Mouse (Mus musculus) testis, postnatal 14 days (tissue): ENCODE data around the gene 1700012B07Rik.

Experiments
- DNase-seq: peaks from one replicate; pipeline ENCODE4 v3.0.0; 2021; ENCODE audit warnings: low spot score

Gene 1700012B07Rik

GRCm38 (mm10) chr11:109827946-109828345 is at the start of gene 1700012B07Rik:
Gene 1700012B07Rik, minus strand, starts transcription at chr11:109828046.
- DNase-seq = no peak

GRCm38 (mm10) chr11:109876767-109877166 is 48.9 kb upstream of the 1700012B07Rik start:
- no peak for DNase-seq

DNA sequence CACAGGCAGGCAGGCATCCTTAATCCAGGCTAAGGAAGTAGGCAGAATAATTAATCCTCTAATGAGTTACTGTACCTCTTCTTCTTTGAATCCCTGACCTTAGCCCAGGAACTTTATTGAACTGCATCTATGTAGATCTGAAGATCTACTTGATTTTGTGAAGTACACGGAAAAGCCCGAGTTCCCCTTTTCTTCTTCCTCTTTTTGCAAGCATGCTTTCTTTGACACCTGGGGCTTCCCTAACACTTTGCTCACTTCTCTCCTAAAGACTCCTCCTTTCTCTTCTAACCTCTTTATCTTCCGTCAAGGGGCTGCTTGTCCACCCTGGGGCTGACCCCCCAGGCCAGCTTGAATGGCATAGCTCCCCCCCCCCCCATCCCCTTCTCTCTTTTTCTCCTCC is 48.0 kb upstream of the 1700012B07Rik start:
- no peak for DNase-seq

GRCm38 (mm10) chr11:109875525-109875802 is 47.6 kb upstream of the 1700012B07Rik start:
- DNase-seq = no peak

- no peak for DNase-seq
Measured at GRCm38 (mm10) chr11:109874651-109875524, 47.0 kb upstream of the 1700012B07Rik start.

- no peak for DNase-seq
Measured at GRCm38 (mm10) chr11:109873852-109874610, 46.2 kb upstream of the 1700012B07Rik start.

- no peak for DNase-seq
Measured at GRCm38 (mm10) chr11:109873161-109873775, 45.4 kb upstream of the 1700012B07Rik start.

- no peak for DNase-seq
Measured at GRCm38 (mm10) chr11:109872674-109873073, 44.8 kb upstream of the 1700012B07Rik start.

- no peak for DNase-seq
Measured at GRCm38 (mm10) chr11:109872056-109872455, 44.2 kb upstream of the 1700012B07Rik start.

- no peak for DNase-seq
Measured at GRCm38 (mm10) chr11:109867861-109868260, 40.0 kb upstream of the 1700012B07Rik start.

GRCm38 (mm10) chr11:109866537-109867160 is 38.8 kb upstream of the 1700012B07Rik start:
- DNase-seq = no peak

- no peak for DNase-seq
Measured at GRCm38 (mm10) chr11:109865526-109865925, 37.7 kb upstream of the 1700012B07Rik start.

GRCm38 (mm10) chr11:109863951-109864350 is 36.1 kb upstream of the 1700012B07Rik start:
- DNase-seq = no peak

DNA sequence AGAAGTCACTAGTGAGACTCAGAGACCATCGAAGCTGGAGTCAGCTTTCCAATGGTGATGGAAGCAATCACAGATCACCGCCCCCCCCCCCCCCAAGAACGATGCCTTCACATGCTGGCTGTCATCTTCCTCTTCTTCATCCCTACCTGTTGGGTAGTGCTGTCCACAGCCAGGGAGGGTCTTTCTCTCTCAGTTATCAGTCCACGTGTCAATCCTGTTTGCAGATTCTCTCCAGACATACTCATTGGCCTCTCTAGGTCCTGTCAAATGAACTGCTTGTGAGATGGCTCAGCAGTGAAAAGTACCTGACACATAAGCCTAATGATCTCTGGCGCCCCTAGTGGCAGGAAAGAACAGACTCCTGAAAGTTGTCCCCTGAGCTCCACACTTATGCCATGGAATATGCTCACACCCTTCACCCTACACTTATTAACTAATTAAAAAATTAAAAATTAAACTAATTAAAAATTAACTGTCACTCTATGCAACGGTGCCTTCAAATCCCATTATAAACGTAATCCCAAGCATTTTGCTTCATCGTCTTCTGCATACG is 35.4 kb upstream of the 1700012B07Rik start:
- peak; percentile 27 for DNase-seq

GRCm38 (mm10) chr11:109860508-109860907 is 32.7 kb upstream of the 1700012B07Rik start:
- DNase-seq = peak; percentile 73

DNA sequence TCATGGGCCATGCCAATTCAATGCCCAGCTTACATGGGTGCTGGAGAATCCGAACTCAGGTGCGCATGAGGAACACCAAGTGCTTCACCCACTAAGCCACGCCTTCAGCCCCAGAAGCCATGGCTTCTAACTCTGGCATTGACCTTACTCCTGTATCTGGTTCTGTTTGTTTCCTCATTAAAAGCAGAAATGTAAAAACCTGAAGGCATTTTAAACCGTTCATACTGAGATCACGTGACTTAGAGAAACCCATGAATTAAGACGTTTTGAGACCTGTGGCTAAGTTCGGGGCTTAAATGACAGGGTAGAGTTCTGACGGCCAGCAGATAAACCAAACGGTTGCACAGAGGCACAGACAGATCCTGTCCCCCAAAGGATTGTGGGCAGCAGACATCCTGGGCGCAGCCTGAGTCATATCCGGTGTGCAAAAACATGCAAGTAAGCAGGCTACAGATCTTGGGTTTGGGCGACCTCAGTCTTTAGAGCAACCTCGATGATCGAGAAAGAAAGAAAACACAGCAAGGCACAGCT is 32.2 kb upstream of the 1700012B07Rik start:
- DNase-seq = no peak

DNA sequence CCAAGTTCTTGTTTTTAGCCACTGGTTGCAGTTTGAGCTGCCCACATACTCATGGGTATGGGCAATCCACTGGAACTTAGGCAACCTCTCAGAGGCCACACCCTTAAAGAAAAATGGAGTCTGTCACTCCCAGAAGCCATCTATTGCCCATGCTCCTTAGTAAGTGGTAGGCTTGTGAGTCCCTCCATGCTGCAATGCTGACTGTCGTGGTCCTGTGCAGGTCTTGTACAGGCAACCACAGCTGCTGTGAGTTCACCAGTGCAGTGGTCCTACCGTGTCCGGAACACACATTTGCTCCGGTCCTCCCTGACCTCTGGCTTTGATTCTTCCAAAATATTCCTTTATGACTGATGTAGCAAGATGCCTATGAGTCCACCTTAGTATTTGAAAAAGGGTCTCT is 31.6 kb upstream of the 1700012B07Rik start:
- no peak for DNase-seq

DNA sequence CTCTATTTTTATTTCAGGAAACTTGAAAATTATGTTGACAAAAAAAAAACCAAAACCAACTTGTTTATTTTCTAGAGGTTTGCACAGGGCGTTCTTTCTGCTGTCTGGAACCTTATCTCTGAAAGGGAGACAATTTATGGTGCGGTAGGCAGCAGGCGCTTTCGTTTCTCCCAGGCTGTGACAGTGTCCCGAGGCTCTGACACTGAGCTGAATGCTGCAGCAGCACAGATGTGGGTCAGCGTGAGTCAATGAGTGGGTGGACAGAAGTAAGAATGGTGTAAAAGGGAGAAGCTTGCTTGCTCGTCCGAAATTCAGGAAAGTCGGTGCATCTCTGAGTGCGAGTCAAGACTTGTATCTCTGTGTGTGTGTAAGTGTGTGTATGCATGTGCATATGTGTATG is 29.2 kb upstream of the 1700012B07Rik start:
- DNase-seq = no peak

- DNase-seq = no peak
Measured at GRCm38 (mm10) chr11:109854056-109854455, 26.2 kb upstream of the 1700012B07Rik start.

DNA sequence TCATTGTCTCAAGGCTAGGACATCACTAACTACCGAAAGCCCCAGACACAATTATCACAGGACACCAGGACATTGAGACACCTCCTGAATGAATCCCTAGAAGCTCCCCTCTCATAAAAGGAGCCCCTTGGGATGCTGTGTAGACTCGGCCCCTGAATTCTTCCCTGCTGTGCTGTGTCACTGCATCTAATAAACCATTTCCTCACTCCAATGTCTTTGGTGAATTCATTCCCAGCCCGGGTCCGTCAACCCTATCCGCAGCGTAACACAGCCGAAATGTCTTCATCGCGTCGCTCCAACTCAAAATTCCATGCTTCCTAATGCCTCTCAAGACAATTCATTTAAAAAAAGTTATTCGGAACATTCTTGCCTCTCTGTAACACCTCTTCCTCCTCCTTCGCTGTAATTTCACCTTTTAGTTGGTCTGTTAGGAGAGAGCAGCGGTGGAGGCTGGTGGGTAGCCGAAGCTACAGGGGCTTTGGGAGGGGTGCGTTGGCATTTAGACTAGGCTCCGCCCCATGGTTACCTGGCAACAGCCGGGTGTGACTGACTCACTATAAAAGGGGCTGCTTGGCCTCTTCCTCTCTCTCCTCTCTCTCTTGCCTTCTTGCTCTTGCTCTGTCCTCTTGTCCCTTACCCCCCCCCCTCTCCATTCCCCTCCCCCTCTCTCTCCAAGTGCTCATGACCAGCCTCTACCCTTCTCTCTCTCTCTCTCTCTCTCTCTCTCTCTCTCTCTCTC is 25.6 kb upstream of the 1700012B07Rik start:
- DNase-seq = no peak

GRCm38 (mm10) chr11:109851996-109852395 is 24.1 kb upstream of the 1700012B07Rik start:
- DNase-seq = peak; percentile 40
